Mouse (Mus musculus): ENCODE data around the gene March5. TPM values are rescaled to one million over a fixed set of nuclear protein-coding genes. Genes with fewer than 3 reads are reported as not detected.

March5 gene
- polyA plus RNA-seq, 1 experiment = 29.4 TPM

GRCm38 (mm10) chr19:37233561-37234539, 26.5 kb downstream of the March5 start:
- Histone ChIP-seq H3K4me1 (ENCODE audit: control insufficient read depth) (peaks cover 90% of the 10 kb centered on the region), H3K36me3 (ENCODE audit: control insufficient read depth) (peaks cover 39% of the 10 kb centered on the region), H3K4me3 (replicated peaks) (peak overlapping the region; percentile 71), H3K27me3 (ENCODE audit: control insufficient read depth) (peaks cover 15% of the 10 kb centered on the region), H3K9me3 (ENCODE audit: control insufficient read depth, low read length) (no peaks in the 10 kb centered on the region)
- TF ChIP-seq TAL1 (IDR thresholded peaks at IDR 0.05; ENCODE audit: low read length) (no peak), GATA1 (IDR thresholded peaks at IDR 0.05; ENCODE audit: low read length) (no peak)

- Histone ChIP-seq H3K9me3 (ENCODE audit: control insufficient read depth, low read length) (no peaks in the 10 kb centered on the region), H3K4me1 (ENCODE audit: control insufficient read depth) (peaks cover 96% of the 10 kb centered on the region), H3K27me3 (ENCODE audit: control insufficient read depth) (peaks cover 15% of the 10 kb centered on the region), H3K36me3 (ENCODE audit: control insufficient read depth) (peaks cover 28% of the 10 kb centered on the region), H3K4me3 (replicated peaks) (peak overlapping the region; percentile 11)
- TF ChIP-seq TAL1 (IDR thresholded peaks at IDR 0.05; ENCODE audit: low read length) = no peak
- no peak for TF ChIP-seq GATA1 (IDR thresholded peaks at IDR 0.05; ENCODE audit: low read length)
These were observed 28.5 kb downstream of the March5 start for GRCm38 (mm10) chr19:37235818-37236217.

DNA sequence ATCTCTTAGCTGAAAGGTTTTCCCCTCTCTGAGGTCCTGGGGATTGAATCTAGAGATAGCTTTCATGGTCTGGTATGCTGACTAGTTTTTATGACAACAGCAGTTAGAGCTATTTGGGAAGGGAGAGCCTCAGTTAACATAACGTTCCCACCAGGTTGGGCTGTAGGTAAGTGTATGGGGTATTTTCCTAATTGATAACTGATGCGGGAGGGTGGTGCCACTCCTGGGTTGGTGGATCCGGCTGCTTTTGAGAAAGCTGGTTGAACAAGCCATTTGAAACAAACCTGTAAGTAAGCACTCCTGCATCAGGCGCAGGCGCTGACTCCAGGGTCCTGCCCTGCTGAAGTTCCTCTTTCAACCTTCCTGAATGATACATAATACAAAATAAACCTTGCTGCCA, 30.0 kb downstream of the March5 start:
- no peaks in the 10 kb centered on the region for H3K9me3 ChIP-seq (ENCODE audit: control insufficient read depth, low read length)
- peaks cover 92% of the 10 kb centered on the region for H3K4me1 ChIP-seq (ENCODE audit: control insufficient read depth)
- peaks cover 20% of the 10 kb centered on the region for H3K36me3 ChIP-seq (ENCODE audit: control insufficient read depth)
- TF ChIP-seq GATA1 (IDR thresholded peaks at IDR 0.05; ENCODE audit: low read length) (no peak), TAL1 (IDR thresholded peaks at IDR 0.05; ENCODE audit: low read length) (no peak)
- H3K4me3 ChIP-seq (replicated peaks) = peak overlapping the region; percentile 64
- H3K27me3 ChIP-seq (ENCODE audit: control insufficient read depth) = peaks cover 15% of the 10 kb centered on the region

- Histone ChIP-seq H3K9me3 (ENCODE audit: control insufficient read depth, low read length) (no peaks in the 10 kb centered on the region), H3K27me3 (ENCODE audit: control insufficient read depth) (peaks cover 15% of the 10 kb centered on the region), H3K36me3 (ENCODE audit: control insufficient read depth) (peaks cover 20% of the 10 kb centered on the region), H3K4me3 (replicated peaks) (peak overlapping the region; percentile 64), H3K4me1 (ENCODE audit: control insufficient read depth) (peaks cover 88% of the 10 kb centered on the region)
- TF ChIP-seq GATA1 (IDR thresholded peaks at IDR 0.05; ENCODE audit: low read length) (peak; percentile 64), TAL1 (IDR thresholded peaks at IDR 0.05; ENCODE audit: low read length) (peak; percentile 72)
These were observed 30.5 kb downstream of the March5 start for GRCm38 (mm10) chr19:37237712-37238437.

DNA sequence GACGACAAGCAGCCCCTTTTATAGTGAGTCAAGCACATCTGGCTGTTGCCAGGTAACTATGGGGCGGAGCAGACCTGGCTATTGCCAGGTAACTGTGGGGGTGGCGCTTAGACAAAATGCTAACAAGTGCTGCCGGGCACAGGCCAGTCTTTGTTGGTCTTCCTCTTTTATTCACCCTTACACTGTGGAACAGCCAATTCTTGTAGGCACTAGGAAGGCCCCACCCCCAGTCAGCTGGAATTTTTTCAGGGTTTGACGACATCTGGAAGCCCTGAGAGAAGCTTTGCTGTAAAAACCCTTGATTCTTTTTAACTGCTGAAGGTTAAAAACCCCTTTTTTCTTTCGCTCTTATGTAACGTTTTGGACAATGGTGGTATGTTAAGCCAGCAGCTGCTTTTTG, 31.3 kb downstream of the March5 start:
- Histone ChIP-seq H3K27me3 (ENCODE audit: control insufficient read depth) (peaks cover 13% of the 10 kb centered on the region), H3K4me1 (ENCODE audit: control insufficient read depth) (peaks cover 81% of the 10 kb centered on the region), H3K9me3 (ENCODE audit: control insufficient read depth, low read length) (no peaks in the 10 kb centered on the region), H3K4me3 (replicated peaks) (peak overlapping the region; percentile 64), H3K36me3 (ENCODE audit: control insufficient read depth) (peaks cover 20% of the 10 kb centered on the region)
- TF ChIP-seq TAL1 (IDR thresholded peaks at IDR 0.05; ENCODE audit: low read length) (no peak), GATA1 (IDR thresholded peaks at IDR 0.05; ENCODE audit: low read length) (no peak)

- H3K9me3 ChIP-seq (ENCODE audit: control insufficient read depth, low read length) = peaks cover 2% of the 10 kb centered on the region; the same call in 1 of the 2 replicates
- peaks cover 78% of the 10 kb centered on the region for H3K4me1 ChIP-seq (ENCODE audit: control insufficient read depth)
- H3K4me3 ChIP-seq (replicated peaks) = peak overlapping the region; percentile 7
- TF ChIP-seq GATA1 (IDR thresholded peaks at IDR 0.05; ENCODE audit: low read length) = no peak
- H3K27me3 ChIP-seq (ENCODE audit: control insufficient read depth) = peaks cover 9% of the 10 kb centered on the region
- peaks cover 19% of the 10 kb centered on the region for H3K36me3 ChIP-seq (ENCODE audit: control insufficient read depth)
These were observed 31.8 kb downstream of the March5 start for GRCm38 (mm10) chr19:37239096-37239495.

- peaks cover 6% of the 10 kb centered on the region for H3K27me3 ChIP-seq (ENCODE audit: control insufficient read depth)
- peaks cover 10% of the 10 kb centered on the region for H3K9me3 ChIP-seq (ENCODE audit: control insufficient read depth, low read length)
- H3K4me1 ChIP-seq (ENCODE audit: control insufficient read depth) = peaks cover 61% of the 10 kb centered on the region
- no peak overlapping the region for H3K4me3 ChIP-seq (replicated peaks)
- TF ChIP-seq GATA1 (IDR thresholded peaks at IDR 0.05; ENCODE audit: low read length) = no peak
- H3K36me3 ChIP-seq (ENCODE audit: control insufficient read depth) = peaks cover 3% of the 10 kb centered on the region; the same call in 1 of the 2 replicates
These were observed 33.9 kb downstream of the March5 start for GRCm38 (mm10) chr19:37241201-37241600.

DNA sequence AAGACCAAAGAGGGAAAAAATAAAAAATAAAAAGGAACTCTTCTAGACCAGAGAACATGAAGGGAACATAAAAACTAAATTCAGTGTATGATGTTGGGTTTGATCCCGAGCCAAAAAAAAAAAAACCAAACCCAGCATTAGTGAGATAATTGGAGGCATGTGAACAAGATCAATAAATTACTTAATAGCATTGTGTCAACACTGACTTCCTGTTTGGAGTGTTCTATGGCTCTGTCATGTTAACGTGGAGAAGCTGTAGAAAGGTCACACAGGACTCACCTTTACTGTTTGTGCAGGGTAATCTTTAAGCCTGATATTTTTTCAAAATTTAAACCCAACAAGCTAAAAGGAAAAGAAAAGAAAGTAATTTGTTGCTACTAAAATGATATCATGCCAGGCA, 35.4 kb downstream of the March5 start:
- Histone ChIP-seq H3K9me3 (ENCODE audit: control insufficient read depth, low read length) (peaks cover 10% of the 10 kb centered on the region), H3K36me3 (ENCODE audit: control insufficient read depth) (peaks cover 3% of the 10 kb centered on the region; the same call in 1 of the 2 replicates), H3K4me3 (replicated peaks) (no peak overlapping the region), H3K27me3 (ENCODE audit: control insufficient read depth) (peaks cover 15% of the 10 kb centered on the region), H3K4me1 (ENCODE audit: control insufficient read depth) (peaks cover 46% of the 10 kb centered on the region)
- TF ChIP-seq TAL1 (IDR thresholded peaks at IDR 0.05; ENCODE audit: low read length) (no peak), GATA1 (IDR thresholded peaks at IDR 0.05; ENCODE audit: low read length) (no peak)

- TF ChIP-seq TAL1 (IDR thresholded peaks at IDR 0.05; ENCODE audit: low read length) (no peak), GATA1 (IDR thresholded peaks at IDR 0.05; ENCODE audit: low read length) (no peak)
- Histone ChIP-seq H3K9me3 (ENCODE audit: control insufficient read depth, low read length) (peaks cover 10% of the 10 kb centered on the region), H3K27me3 (ENCODE audit: control insufficient read depth) (peaks cover 29% of the 10 kb centered on the region), H3K36me3 (ENCODE audit: control insufficient read depth) (no peaks in the 10 kb centered on the region), H3K4me3 (replicated peaks) (no peak overlapping the region), H3K4me1 (ENCODE audit: control insufficient read depth) (peaks cover 12% of the 10 kb centered on the region)
These were observed 39.5 kb downstream of the March5 start for GRCm38 (mm10) chr19:37246859-37247258.

Measured in erythroblast, embryonic 14.5 days (primary cell).